Mouse (Mus musculus) adrenal gland, adult 18-20 months (tissue): ENCODE measurements around the gene Plekha5. TPM values are rescaled to one million over a fixed set of nuclear protein-coding genes. Genes with fewer than 3 reads are reported as not detected.
"Not testable (repeated sequence)": the region's sequence is repeated elsewhere in the genome, so short reads cannot be mapped to it uniquely, and the experiment has no call there.

ENCODE experiments used
- DNase-seq, 2 experiments: peaks; one replicate each; pipeline ENCODE4 v3.0.0; 2021 to 2022; ENCODE audit warnings: low spot score in 2 of 2
- total RNA-seq, 2 experiments: library from RNA; stranded (reverse); gene quantifications; 1 replicate in 1 of 2; 2 replicates in 1 of 2; pipeline ENCODE4 v1.2.3; 2021

Plekha5 gene
- total RNA-seq, 2 experiments from 2014 or later: 17.5 to 28.1 TPM

- DNase-seq: no peak
These were observed 98.0 kb downstream of the Plekha5 start for GRCm38 (mm10) chr6:140521832-140522231.

- no peak for DNase-seq
These were observed 99.7 kb downstream of the Plekha5 start for GRCm38 (mm10) chr6:140523600-140523999.

GRCm38 (mm10) chr6:140528414-140528813 lies 104.6 kb downstream of the Plekha5 start:
- DNase-seq: no peak

GRCm38 (mm10) chr6:140532858-140533257 lies 109.0 kb downstream of the Plekha5 start:
- not testable (repeated sequence) for DNase-seq

GRCm38 (mm10) chr6:140533606-140534005 lies 109.8 kb downstream of the Plekha5 start:
- no peak for DNase-seq

- no peak for DNase-seq
These were observed 111.7 kb downstream of the Plekha5 start for GRCm38 (mm10) chr6:140535504-140535903.

GRCm38 (mm10) chr6:140541919-140542318 lies 118.1 kb downstream of the Plekha5 start:
- no peak for DNase-seq

GRCm38 (mm10) chr6:140543005-140543794 lies 119.3 kb downstream of the Plekha5 start:
- no peak for DNase-seq

- no peak for DNase-seq
These were observed 122.2 kb downstream of the Plekha5 start for GRCm38 (mm10) chr6:140546095-140546494.

- no peak for DNase-seq
These were observed 122.9 kb downstream of the Plekha5 start for GRCm38 (mm10) chr6:140546648-140547201.

GRCm38 (mm10) chr6:140547203-140547944 lies 123.5 kb downstream of the Plekha5 start:
- DNase-seq: no peak

- DNase-seq: peak in 1 of 2 experiments; percentile 22
These were observed 124.4 kb downstream of the Plekha5 start for GRCm38 (mm10) chr6:140548082-140548769.

- DNase-seq: peak in 1 of 2 experiments; percentile 15
These were observed 126.9 kb downstream of the Plekha5 start for GRCm38 (mm10) chr6:140550741-140551140.

GRCm38 (mm10) chr6:140554261-140554660 lies 130.4 kb downstream of the Plekha5 start:
- DNase-seq: no peak

GRCm38 (mm10) chr6:140559411-140559810 lies 135.6 kb downstream of the Plekha5 start:
- DNase-seq: no peak

- no peak for DNase-seq
These were observed 137.5 kb downstream of the Plekha5 start for GRCm38 (mm10) chr6:140561151-140561916.

- DNase-seq: peak in 1 of 2 experiments; percentile 25
These were observed 138.2 kb downstream of the Plekha5 start for GRCm38 (mm10) chr6:140561917-140562590.

GRCm38 (mm10) chr6:140567199-140567598 lies 143.3 kb downstream of the Plekha5 start:
- no peak for DNase-seq

GRCm38 (mm10) chr6:140567897-140568296 lies 144.0 kb downstream of the Plekha5 start:
- no peak for DNase-seq

- DNase-seq: peak in 1 of 2 experiments; percentile 19
These were observed 146.3 kb downstream of the Plekha5 start for GRCm38 (mm10) chr6:140570152-140570551.
